Mouse (Mus musculus) liver, embryonic 13.5 days (tissue): ENCODE results near the gene Flot1. TPM values are rescaled to one million over a fixed set of nuclear protein-coding genes. Genes with fewer than 3 reads are reported as not detected.

Source experiments
- ATAC-seq: fragments of 200-750 bp; cut with Nextera tagmentation; 2 replicates; pipeline ENCODE4 v1.8.0; 2017; ENCODE audit warnings: low read depth, mild to moderate bottlenecking, moderate number of reproducible peaks, moderate library complexity
- DNase-seq: peaks from one replicate; pipeline ENCODE4 v3.0.0; 2022
- H3K27ac ChIP-seq: fragments of 300-500 bp; sonication (generic); 2 replicates; pipeline ENCODE4 v1.5.1; 2015; ENCODE audit warnings: moderate library complexity, mild to moderate bottlenecking, inconsistent platforms
- H3K27me3 ChIP-seq: fragments of 300-500 bp; sonication (generic); 2 replicates; pipeline ENCODE4 v1.6.1; 2015; ENCODE audit warnings: mild to moderate bottlenecking, inconsistent platforms
- H3K36me3 ChIP-seq: fragments of 300-500 bp; sonication (generic); 2 replicates; pipeline ENCODE4 v1.6.1; 2015; ENCODE audit warnings: mild to moderate bottlenecking, inconsistent platforms
- H3K4me1 ChIP-seq: fragments of 300-500 bp; sonication (generic); replicated peaks from 2 replicates; pipeline ENCODE4 v1.6.1; 2015; ENCODE audit warnings: inconsistent platforms
- H3K4me2 ChIP-seq: fragments of 300-500 bp; sonication (generic); 2 replicates; pipeline ENCODE4 v1.6.1; 2015; ENCODE audit warnings: inconsistent platforms, mild to moderate bottlenecking, moderate library complexity
- H3K4me3 ChIP-seq: fragments of 300-500 bp; sonication (generic); replicated peaks from 2 replicates; pipeline ENCODE4 v1.5.1; 2015; ENCODE audit warnings: mild to moderate bottlenecking, inconsistent platforms
- H3K9ac ChIP-seq: fragments of 300-500 bp; sonication (generic); 2 replicates; pipeline ENCODE4 v1.6.1; 2015; ENCODE audit warnings: mild to moderate bottlenecking, inconsistent platforms
- H3K9me3 ChIP-seq: fragments of 300-500 bp; sonication (generic); replicated peaks from 2 replicates; pipeline ENCODE4 v1.6.1; 2016; ENCODE audit warnings: inconsistent platforms
- WGBS: fragments of 180-500 bp; shearing (Covaris S2); methylation state at CpG from one replicate; pipeline ENCODE4 v1.1.7; 2015; ENCODE audit not compliant: insufficient replicate concordance; 5-methylcytosine and 5-hydroxymethylcytosine counted together
- polyA plus RNA-seq: library from polyadenylated mRNA; unstranded; fragments of >200 nt; fragmentation: Nextera tagmentation; extraction: Ambion mirVana; gene quantifications from 2 replicates; pipeline ENCODE4 v1.2.1, GENCODE M21; 2015

The Flot1 gene
- polyA plus RNA-seq, 1 experiment from 2014 or later: 38.2 TPM

- Histone ChIP-seq H3K27me3 (no peaks in the 10 kb centered on the region), H3K9ac (peak overlapping the region; percentile 93), H3K4me3 (peak overlapping the region; percentile 84), H3K36me3 (peaks cover 27% of the 10 kb centered on the region), H3K4me2 (peak overlapping the region; percentile 97), H3K9me3 (no peaks in the 10 kb centered on the region), H3K27ac (peak overlapping the region; percentile 97), H3K4me1 (peaks cover 77% of the 10 kb centered on the region)
- no peak for DNase-seq
- 2% methylated on average over 11 of the region's 11 CpGs for WGBS
- peak; percentile 1; the same call in 1 of the 2 replicates for ATAC-seq
Observed at GRCm38 (mm10) chr17:35822564-35822963, 466 bp upstream of the Flot1 start.

- Histone ChIP-seq H3K27me3 (no peaks in the 10 kb centered on the region), H3K36me3 (peaks cover 42% of the 10 kb centered on the region), H3K9me3 (no peaks in the 10 kb centered on the region), H3K4me1 (peaks cover 80% of the 10 kb centered on the region), H3K9ac (peak overlapping the region; percentile 93), H3K4me2 (peak overlapping the region; percentile 97), H3K27ac (peak overlapping the region; percentile 97), H3K4me3 (peak overlapping the region; percentile 84)
- ATAC-seq (no peak), DNase-seq (peak; percentile 46)
- WGBS: 65% methylated on average over 7 of the region's 7 CpGs
Observed at GRCm38 (mm10) chr17:35824402-35824801, 1.4 kb downstream of the Flot1 start.

GRCm38 (mm10) chr17:35825109-35825850 lies 2.2 kb downstream of the Flot1 start:
- 75% methylated on average over 13 of the region's 13 CpGs for WGBS
- peaks cover 80% of the 10 kb centered on the region for H3K4me1 ChIP-seq
- no peak overlapping the region; the same call in 1 of the 2 replicates for H3K4me3 ChIP-seq
- peak overlapping the region; percentile 93 for H3K9ac ChIP-seq
- H3K27ac ChIP-seq: peak overlapping the region; percentile 97
- no peaks in the 10 kb centered on the region for H3K27me3 ChIP-seq
- H3K4me2 ChIP-seq: peak overlapping the region; percentile 97
- ATAC-seq (peak; percentile 29; the same call in 1 of the 2 replicates), DNase-seq (no peak)
- H3K9me3 ChIP-seq: no peaks in the 10 kb centered on the region
- H3K36me3 ChIP-seq: peaks cover 43% of the 10 kb centered on the region

- no peaks in the 10 kb centered on the region for H3K27me3 ChIP-seq
Observed at GRCm38 (mm10) chr17:35829737-35830136, 6.7 kb downstream of the Flot1 start.

GRCm38 (mm10) chr17:35832400-35833238 lies 9.6 kb downstream of the Flot1 start:
- no peaks in the 10 kb centered on the region for H3K9me3 ChIP-seq
- peak overlapping the region; percentile 65 for H3K27ac ChIP-seq
- no peak overlapping the region for H3K4me3 ChIP-seq
- H3K9ac ChIP-seq: no peak overlapping the region
- peaks cover 73% of the 10 kb centered on the region for H3K36me3 ChIP-seq
- peaks cover 73% of the 10 kb centered on the region for H3K4me1 ChIP-seq
- DNase-seq: no peak
- no peaks in the 10 kb centered on the region for H3K27me3 ChIP-seq
- H3K4me2 ChIP-seq: no peak overlapping the region
- no peak for ATAC-seq
- 70% methylated on average over 8 of the region's 8 CpGs for WGBS

More at GRCm38 (mm10) chr17:35829737-35830136, 6.7 kb downstream of the Flot1 start:
- Histone ChIP-seq H3K4me1 (peaks cover 76% of the 10 kb centered on the region), H3K27ac (peak overlapping the region; percentile 47), H3K9ac (peak overlapping the region; percentile 50; the same call in 1 of the 2 replicates), H3K4me2 (peak overlapping the region; percentile 48), H3K4me3 (0 out of 2 replicates have a peak overlapping the region, but pooled peaks have one; percentile 6), H3K36me3 (peaks cover 75% of the 10 kb centered on the region), H3K9me3 (no peaks in the 10 kb centered on the region)
- 4% methylated on average over 21 of the region's 21 CpGs for WGBS
- peak; percentile 78 for DNase-seq
- peak; percentile 68 for ATAC-seq

GRCm38 (mm10) chr17:35833239-35833751 lies 10.3 kb downstream of the Flot1 start:
- H3K4me1 ChIP-seq: peaks cover 73% of the 10 kb centered on the region
- 0 out of 2 replicates have a peak overlapping the region, but pooled peaks have one; percentile 0 for H3K4me2 ChIP-seq
- H3K36me3 ChIP-seq: peaks cover 67% of the 10 kb centered on the region
- 19% methylated on average over 5 of the region's 5 CpGs for WGBS
- ATAC-seq (no peak), DNase-seq (no peak)
- H3K9me3 ChIP-seq: no peaks in the 10 kb centered on the region
- 0 out of 2 replicates have a peak overlapping the region, but pooled peaks have one; percentile 98 for H3K9ac ChIP-seq
- no peaks in the 10 kb centered on the region for H3K27me3 ChIP-seq
- no peak overlapping the region for H3K4me3 ChIP-seq
- peak overlapping the region; percentile 65 for H3K27ac ChIP-seq

GRCm38 (mm10) chr17:35833894-35834293 lies 10.9 kb downstream of the Flot1 start:
- ATAC-seq (no peak), DNase-seq (no peak)
- Histone ChIP-seq H3K4me1 (peaks cover 75% of the 10 kb centered on the region), H3K36me3 (peaks cover 62% of the 10 kb centered on the region), H3K4me3 (0 out of 2 replicates have a peak overlapping the region, but pooled peaks have one; percentile 8), H3K27ac (peak overlapping the region; percentile 65), H3K27me3 (no peaks in the 10 kb centered on the region), H3K9me3 (no peaks in the 10 kb centered on the region), H3K9ac (peak overlapping the region; percentile 98; the same call in 1 of the 2 replicates), H3K4me2 (peak overlapping the region; percentile 95)
- 55% methylated on average over 5 of the region's 5 CpGs for WGBS

GRCm38 (mm10) chr17:35834696-35835422 lies 11.8 kb downstream of the Flot1 start:
- peaks cover 58% of the 10 kb centered on the region for H3K36me3 ChIP-seq
- peak overlapping the region; percentile 95 for H3K4me2 ChIP-seq
- H3K9ac ChIP-seq: peak overlapping the region; percentile 98
- H3K27ac ChIP-seq: peak overlapping the region; percentile 45; the same call in 1 of the 2 replicates
- H3K4me3 ChIP-seq: peak overlapping the region; percentile 93
- DNase-seq: no peak
- H3K9me3 ChIP-seq: no peaks in the 10 kb centered on the region
- peaks cover 76% of the 10 kb centered on the region for H3K4me1 ChIP-seq
- WGBS: 73% methylated on average over 26 of the region's 26 CpGs
- no peaks in the 10 kb centered on the region for H3K27me3 ChIP-seq
- no peak for ATAC-seq

DNA sequence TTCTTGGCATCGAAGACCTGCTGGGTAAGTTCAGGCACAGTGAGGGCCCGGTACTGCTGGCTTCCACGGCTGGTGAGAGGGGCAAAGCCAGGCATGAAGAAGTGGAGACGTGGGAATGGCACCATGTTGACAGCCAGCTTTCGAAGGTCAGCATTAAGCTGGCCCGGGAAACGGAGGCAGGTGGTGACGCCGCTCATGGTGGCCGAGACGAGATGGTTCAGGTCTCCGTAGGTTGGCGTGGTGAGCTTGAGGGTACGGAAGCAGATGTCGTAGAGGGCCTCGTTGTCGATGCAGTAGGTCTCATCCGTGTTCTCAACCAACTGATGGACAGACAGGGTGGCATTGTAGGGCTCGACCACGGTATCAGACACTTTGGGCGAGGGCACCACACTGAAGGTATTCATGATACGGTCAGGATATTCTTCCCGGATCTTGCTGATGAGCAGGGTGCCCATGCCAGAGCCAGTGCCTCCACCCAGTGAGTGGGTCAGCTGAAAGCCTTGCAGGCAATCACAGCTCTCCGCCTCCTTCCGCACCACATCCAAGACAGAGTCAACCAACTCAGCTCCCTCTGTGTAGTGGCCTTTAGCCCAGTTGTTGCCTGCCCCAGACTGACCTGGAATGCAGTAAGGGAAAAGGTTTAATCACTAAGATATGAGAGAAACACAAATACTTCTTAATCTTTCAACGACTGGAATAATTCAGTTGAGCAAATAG lies 12.6 kb downstream of the Flot1 start:
- peak overlapping the region; percentile 93 for H3K4me3 ChIP-seq
- H3K27me3 ChIP-seq: no peaks in the 10 kb centered on the region
- DNase-seq (no peak), ATAC-seq (no peak)
- H3K9me3 ChIP-seq: no peaks in the 10 kb centered on the region
- H3K36me3 ChIP-seq: peaks cover 56% of the 10 kb centered on the region
- WGBS: 78% methylated on average over 26 of the region's 26 CpGs
- peak overlapping the region; percentile 98; the same call in 1 of the 2 replicates for H3K27ac ChIP-seq
- H3K4me1 ChIP-seq: peaks cover 76% of the 10 kb centered on the region
- H3K4me2 ChIP-seq: peak overlapping the region; percentile 95
- peak overlapping the region; percentile 98 for H3K9ac ChIP-seq
